Mouse (Mus musculus): ENCODE measurements around the gene Vmn2r53. TPM values are rescaled to one million over a fixed set of nuclear protein-coding genes. Genes with fewer than 3 reads are reported as not detected.
"Not testable (repeated sequence)": the region's sequence is repeated elsewhere in the genome, so short reads cannot be mapped to it uniquely, and the experiment has no call there.

Gene Vmn2r53
- 0.01 TPM in 2 replicates for polyA plus RNA-seq (2014; fragmentation: Nextera tagmentation; extraction: Ambion mirVana)

DNA sequence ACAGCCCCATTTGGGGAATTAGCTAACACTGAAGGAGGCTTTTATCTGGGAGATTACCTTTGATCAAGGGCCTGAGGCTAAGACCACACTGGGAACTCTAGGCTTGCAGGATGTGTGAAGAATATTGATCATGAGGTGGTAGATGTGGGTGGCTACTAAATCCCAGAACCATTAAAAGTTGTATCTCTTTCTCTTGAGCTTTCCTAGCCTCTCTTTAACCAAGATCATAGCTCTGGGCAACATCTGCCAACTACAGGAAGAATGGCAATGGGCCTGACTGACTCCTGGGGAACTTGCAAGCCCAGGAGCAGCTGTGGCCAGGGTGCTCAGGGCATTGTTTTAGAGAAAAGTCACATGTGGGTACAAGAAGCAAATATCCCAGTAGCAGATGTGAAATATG, at the start of gene Vmn2r53:
Gene Vmn2r53, minus strand, starts transcription at position 101 of the 400 bp plus-strand sequence.
- no peak within 1 kb of the TSS for H3K4me3 ChIP-seq (replicated peaks; ENCODE audit: low read length)
- no peak within 1 kb of the TSS for H3K4me2 ChIP-seq (replicated peaks)
- H3K27ac ChIP-seq: no peak within 1 kb of the TSS
- no peaks in the 10 kb centered on the region for H3K36me3 ChIP-seq (replicated peaks; ENCODE audit: control insufficient read depth, insufficient read depth)
- H3K9ac ChIP-seq: no peak within 1 kb of the TSS
- no peak for ATAC-seq (ENCODE audit: low FRiP score)
- H3K9me3 ChIP-seq (ENCODE audit: control insufficient read depth, low read length): peaks cover 44% of the 10 kb centered on the region
- H3K4me1 ChIP-seq (replicated peaks; ENCODE audit: control insufficient read depth, insufficient read depth, low read length): no peaks in the 10 kb centered on the region
- H3K27me3 ChIP-seq (ENCODE audit: control insufficient read depth, insufficient read depth, low read length): no peaks in the 10 kb centered on the region
- DNase-seq (ENCODE audit: low spot score): no peak

DNA sequence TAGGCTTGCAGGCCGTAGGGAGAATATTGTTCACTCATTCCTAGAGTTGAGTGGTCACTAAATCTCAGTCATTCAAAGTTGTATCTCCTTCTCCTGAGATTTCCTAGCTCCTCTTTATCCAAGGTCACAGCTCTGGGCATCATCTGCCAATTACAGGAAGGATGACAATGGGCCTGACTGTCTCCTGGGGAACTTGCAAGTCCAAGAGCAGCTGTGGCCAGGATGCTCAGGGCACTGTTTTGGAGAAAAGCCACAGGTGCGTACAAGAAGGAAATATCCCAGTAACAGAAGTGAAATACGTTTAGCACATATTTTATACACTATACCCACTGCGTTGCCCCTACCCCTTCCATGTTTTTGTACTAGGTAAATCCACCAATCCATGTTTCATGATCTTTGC, 31.6 kb upstream of the Vmn2r53 start, which contains the start of gene Vmn2r54:
Gene Vmn2r54, minus strand, starts transcription at position 101 of the 400 bp plus-strand sequence.
- H3K4me1 ChIP-seq (replicated peaks; ENCODE audit: control insufficient read depth, insufficient read depth, low read length); ATAC-seq (ENCODE audit: low FRiP score); DNase-seq (ENCODE audit: low spot score); H3K36me3 ChIP-seq (replicated peaks; ENCODE audit: control insufficient read depth, insufficient read depth); H3K4me3 ChIP-seq (replicated peaks; ENCODE audit: low read length); H3K4me2 ChIP-seq (replicated peaks); H3K9ac ChIP-seq; H3K9me3 ChIP-seq (ENCODE audit: control insufficient read depth, low read length); H3K27ac ChIP-seq; H3K27me3 ChIP-seq (ENCODE audit: control insufficient read depth, insufficient read depth, low read length): not testable (repeated sequence)
- 80% methylated on average over 3 of the region's 4 CpGs for WGBS

Other genes with a start within 250 kb of the Vmn2r53 start
- gene Vmn1r84, start 239.5 kb downstream of the Vmn2r53 start, polyA plus RNA-seq (2014; fragmentation: Nextera tagmentation; extraction: Ambion mirVana): not detected in 2 replicates
- gene Zfp551, start 186.0 kb downstream of the Vmn2r53 start, polyA plus RNA-seq (2014; fragmentation: Nextera tagmentation; extraction: Ambion mirVana): 11.6 and 11.7 TPM in 2 replicates
- gene Zfp606, start 130.5 kb downstream of the Vmn2r53 start, polyA plus RNA-seq (2014; fragmentation: Nextera tagmentation; extraction: Ambion mirVana): 47.1 and 49.4 TPM in 2 replicates
- not detected in 2 replicates for gene 2900092C05Rik, start 96.3 kb downstream of the Vmn2r53 start, polyA plus RNA-seq (2014; fragmentation: Nextera tagmentation; extraction: Ambion mirVana)
- gene Vmn2r54, start 31.5 kb upstream of the Vmn2r53 start, polyA plus RNA-seq (2014; fragmentation: Nextera tagmentation; extraction: Ambion mirVana): not detected in 2 replicates
- not detected in 2 replicates for gene Vmn2r55, start 76.2 kb upstream of the Vmn2r53 start, polyA plus RNA-seq (2014; fragmentation: Nextera tagmentation; extraction: Ambion mirVana)
- gene Vmn2r56, start 126.2 kb upstream of the Vmn2r53 start, polyA plus RNA-seq (2014; fragmentation: Nextera tagmentation; extraction: Ambion mirVana): not detected in 2 replicates
- gene Zscan18, start 194.8 kb upstream of the Vmn2r53 start, polyA plus RNA-seq (2014; fragmentation: Nextera tagmentation; extraction: Ambion mirVana): 27.7 and 31.0 TPM in 2 replicates
- gene Zfp329, start 210.1 kb upstream of the Vmn2r53 start, polyA plus RNA-seq (2014; fragmentation: Nextera tagmentation; extraction: Ambion mirVana): 30.8 and 31.5 TPM in 2 replicates
- 26.9 and 27.7 TPM in 2 replicates for gene Zfp110, start 226.0 kb upstream of the Vmn2r53 start, polyA plus RNA-seq (2014; fragmentation: Nextera tagmentation; extraction: Ambion mirVana)

Data from hindbrain, embryonic 14.5 days (tissue).